In genomic region chr19:55292210-55292850, GRCm38 (mm10) we compare ENCODE assay signal across 20 mouse cellular contexts. TPM values are rescaled to one million over a fixed set of nuclear protein-coding genes. Genes with fewer than 3 reads are reported as not detected.
DNase-seq lines count a peak whose midpoint lies in the region; TF ChIP-seq lines count a peak whose summit lies in the region.
"Had no signal": no experiment of that assay in that cellular context is flagged by ENCODE, and none has a peak within 500 bp of the region (broad histone marks: within the 10 kb centered on the region; RNA-seq: fewer than 3 reads in every experiment).

No protein-coding gene starts in this region.

- H3K36me3 ChIP-seq in ES-E14 (ENCODE audit: control insufficient read depth, insufficient read depth, low read length, poor library complexity, severe bottlenecking) = peaks cover 6% of the 10 kb centered on the region; the same call in 1 of the 2 replicates

- peak; percentile 7 for DNase-seq in retina, embryonic 14.5 days (ENCODE audit: low spot score)
- DNase-seq in retina, postnatal 1 day = no peak
- no peak for DNase-seq in ES-E14 (ENCODE audit: low read depth, low spot score)
- DNase-seq in adipocyte (ENCODE audit: low spot score) = peak; percentile 14
- DNase-seq in thymus, adult 18-20 months = no peak
- no peak for DNase-seq in ovary, postnatal 10 days (ENCODE audit: low spot score)
- DNase-seq: adrenal gland, adult 2 months; adrenal gland, postnatal 25 days; cerebellum, adult 11 months; cerebellum, adult 18-20 months; cerebellum, adult 8-10 months; cerebellum, adult 9-11 months; cerebellum, postnatal 14 days; cerebellum, postnatal 36 days had no signal

- H3K4me3 ChIP-seq in ES-E14 (ENCODE audit: insufficient read depth in 1 of 2, low read depth in 1 of 2, low read length in 2 of 2, poor library complexity in 1 of 2, severe bottlenecking in 1 of 2) = no peak overlapping the region
- H3K4me3 ChIP-seq: embryonic facial prominence, embryonic 13.5 days; embryonic facial prominence, embryonic 15.5 days; erythroblast, embryonic 14.5 days; forebrain, embryonic 10.5 days; forebrain, embryonic 12.5 days had no signal

- H3K9me3 ChIP-seq in ES-E14 (ENCODE audit: control insufficient read depth, insufficient read depth, low read depth, low read length) = no peaks in the 10 kb centered on the region
- H3K9me3 ChIP-seq: embryonic facial prominence, embryonic 13.5 days; embryonic facial prominence, embryonic 15.5 days; forebrain, embryonic 10.5 days; forebrain, embryonic 12.5 days had no signal

- H3K9ac ChIP-seq in ES-E14 (ENCODE audit: insufficient read depth, low read depth, low read length, poor library complexity, severe bottlenecking) = no peak overlapping the region
- H3K9ac ChIP-seq: embryonic facial prominence, embryonic 13.5 days; embryonic facial prominence, embryonic 15.5 days; forebrain, embryonic 12.5 days had no signal

- in situ Hi-C loops in ES-E14 (cut with MboI; ENCODE audit: low sequenced_read_pairs in 2 of 2, unreplicated experiment in 2 of 2) = no loop called here

- no peaks in the 10 kb centered on the region for H3K4me1 ChIP-seq in ES-E14 (ENCODE audit: control insufficient read depth in 2 of 2, insufficient read depth in 2 of 2, low read length in 2 of 2, poor library complexity in 1 of 2)

- H3K27ac ChIP-seq in ES-E14 (ENCODE audit: insufficient read depth, low read depth, low read length, poor library complexity, severe bottlenecking) = no peak overlapping the region
- H3K27ac ChIP-seq: embryonic facial prominence, embryonic 13.5 days; embryonic facial prominence, embryonic 15.5 days; forebrain, embryonic 10.5 days; forebrain, embryonic 12.5 days had no signal

TF ChIP-seq in ES-E14, 5 proteins besides CTCF, POLR2A, EP300 and RAD21:
- TF ChIP-seq ZNF384 (IDR thresholded peaks at IDR 0.05; ENCODE audit: low read depth, low read length) = peak; percentile 51; the same call in 1 of the 2 replicates
- no peak for TF ChIP-seq HCFC1 (IDR thresholded peaks at IDR 0.05; ENCODE audit: borderline replicate concordance, insufficient read depth, low read length)

RNA-seq across cellular contexts. Expression of gene Zdhhc6, which starts 23.5 kb away (rescaled TPM):
- 56.8 and 64.3 TPM in 2 replicates for total RNA-seq in ES-E14 (2012; rRNA removed)

RNA-seq across cellular contexts. Expression of gene Vti1a, which starts 23.8 kb away (rescaled TPM):
- 13.3 and 14.9 TPM in 2 replicates for total RNA-seq in ES-E14 (2012; rRNA removed)

RNA-seq across cellular contexts. Expression of gene Acsl5, which starts 40.6 kb away (rescaled TPM):
- 17.1 and 30.0 TPM in 2 replicates for total RNA-seq in ES-E14 (2012; rRNA removed)

RNA-seq across cellular contexts. Expression of gene Gucy2g, which starts 51.3 kb away (rescaled TPM):
- total RNA-seq in ES-E14 (2012; rRNA removed) = 0.09 and 0.21 TPM in 2 replicates
- total RNA-seq: adrenal gland, adult 2 months; adrenal gland, postnatal 10 days; adrenal gland, postnatal 25 days had no signal

Comparison
In these comparisons a context has a peak if more than half of its experiments do, and no peak if none do; other contexts are left out.
1. DNase-seq: peak in retina, embryonic 14.5 days (single experiment) and adipocyte (single experiment); none in retina, postnatal 1 day (single experiment), ES-E14 (single experiment), thymus, adult 18-20 months (0 of 2) and ovary, postnatal 10 days (single experiment).